Mouse (Mus musculus) forebrain, embryonic 12.5 days (tissue): Measurements from ENCODE around the gene Grin2a. TPM values are rescaled to one million over a fixed set of nuclear protein-coding genes. Genes with fewer than 3 reads are reported as not detected.

Source experiments
- ATAC-seq: fragments of 200-750 bp; cut with Nextera tagmentation; 2 replicates; pipeline ENCODE4 v1.8.0; 2017; ENCODE audit warnings: moderate TSS enrichment; ENCODE audit not compliant: low FRiP score
- H3K27ac ChIP-seq: fragments of 300-500 bp; sonication (generic); 2 replicates; pipeline ENCODE4 v1.5.1; 2016; ENCODE audit warnings: mild to moderate bottlenecking
- H3K27me3 ChIP-seq: fragments of 300-500 bp; sonication (generic); 2 replicates; pipeline ENCODE4 v1.6.1; 2016; ENCODE audit warnings: mild to moderate bottlenecking
- H3K36me3 ChIP-seq: fragments of 300-500 bp; sonication (generic); replicated peaks from 2 replicates; pipeline ENCODE4 v1.6.1; 2016; ENCODE audit warnings: mild to moderate bottlenecking
- H3K4me1 ChIP-seq: fragments of 300-500 bp; sonication (generic); 2 replicates; pipeline ENCODE4 v1.6.1; 2016
- H3K4me2 ChIP-seq: fragments of 300-500 bp; sonication (generic); 2 replicates; pipeline ENCODE4 v1.6.1; 2016; ENCODE audit warnings: mild to moderate bottlenecking, moderate library complexity
- H3K4me3 ChIP-seq: fragments of 300-500 bp; sonication (generic); replicated peaks from 2 replicates; pipeline ENCODE4 v1.5.1; 2016; ENCODE audit warnings: mild to moderate bottlenecking
- H3K9ac ChIP-seq: fragments of 300-500 bp; sonication (generic); 2 replicates; pipeline ENCODE4 v1.6.1; 2016; ENCODE audit warnings: mild to moderate bottlenecking
- H3K9me3 ChIP-seq: fragments of 300-500 bp; sonication (generic); 2 replicates; pipeline ENCODE4 v1.6.1; 2016
- WGBS: fragments of 180-500 bp; shearing (Covaris S2); methylation state at CpG from one replicate; pipeline ENCODE4 v1.1.7; 2016; 5-methylcytosine and 5-hydroxymethylcytosine counted together
- polyA plus RNA-seq: library from polyadenylated mRNA; unstranded; fragments of >200 nt; fragmentation: Nextera tagmentation; extraction: Ambion mirVana; gene quantifications from 2 replicates; pipeline ENCODE4 v1.2.1, GENCODE M21; 2016

Gene Grin2a
- polyA plus RNA-seq, 1 experiment from 2014 or later, result 2.4 TPM

DNA sequence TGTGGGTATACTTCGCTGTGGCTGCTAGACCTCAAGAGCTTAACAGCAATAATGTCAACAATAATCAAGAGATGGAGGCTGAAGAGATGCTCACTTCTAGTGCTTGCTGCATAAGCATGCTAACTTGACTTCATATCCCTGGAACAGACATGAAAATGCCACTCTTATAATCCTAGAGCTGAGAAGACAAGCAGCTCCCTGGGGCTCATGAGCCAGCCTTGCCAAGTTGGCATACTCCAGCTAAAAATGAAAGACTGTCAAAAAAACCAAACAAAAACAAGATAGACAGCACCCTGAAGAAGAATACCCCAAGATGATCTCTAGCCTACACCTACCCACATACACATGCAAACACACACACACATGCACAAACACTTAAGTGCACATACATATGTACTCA lies 95.2 kb downstream of the Grin2a start:
- Histone ChIP-seq H3K27ac (no peak overlapping the region), H3K9ac (no peak overlapping the region), H3K36me3 (no peaks in the 10 kb centered on the region), H3K4me2 (no peak overlapping the region), H3K4me3 (no peak overlapping the region), H3K4me1 (no peaks in the 10 kb centered on the region), H3K9me3 (no peaks in the 10 kb centered on the region), H3K27me3 (no peaks in the 10 kb centered on the region)
- ATAC-seq, result no peak
- 97% methylated on average over 1 of the region's 1 CpGs for WGBS

DNA sequence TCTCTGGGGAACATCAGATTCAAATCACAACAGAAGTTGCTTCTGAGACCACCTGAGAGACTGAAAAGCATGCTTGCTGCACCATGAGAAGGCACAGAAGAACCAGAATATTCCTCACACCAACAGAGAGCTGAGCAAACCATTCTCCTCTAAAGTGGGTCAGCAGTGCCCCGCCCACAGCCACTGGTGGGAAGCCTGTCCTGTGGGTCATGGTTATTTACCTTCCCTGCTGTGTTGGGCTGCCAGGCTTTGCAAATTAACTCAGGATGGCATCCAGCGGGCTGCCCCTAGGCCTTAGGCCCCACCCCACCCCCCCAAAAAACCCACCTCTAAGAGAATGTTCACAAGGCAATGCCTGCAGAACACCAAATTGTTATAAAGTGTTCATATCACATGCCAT lies 96.2 kb downstream of the Grin2a start:
- no peaks in the 10 kb centered on the region for H3K36me3 ChIP-seq
- H3K27me3 ChIP-seq, result no peaks in the 10 kb centered on the region
- WGBS, result 89% methylated on average over 2 of the region's 2 CpGs
- no peak overlapping the region for H3K4me3 ChIP-seq
- H3K9me3 ChIP-seq, result no peaks in the 10 kb centered on the region
- H3K4me2 ChIP-seq, result no peak overlapping the region
- H3K4me1 ChIP-seq, result no peaks in the 10 kb centered on the region
- H3K27ac ChIP-seq, result no peak overlapping the region
- no peak overlapping the region for H3K9ac ChIP-seq
- ATAC-seq, result no peak

DNA sequence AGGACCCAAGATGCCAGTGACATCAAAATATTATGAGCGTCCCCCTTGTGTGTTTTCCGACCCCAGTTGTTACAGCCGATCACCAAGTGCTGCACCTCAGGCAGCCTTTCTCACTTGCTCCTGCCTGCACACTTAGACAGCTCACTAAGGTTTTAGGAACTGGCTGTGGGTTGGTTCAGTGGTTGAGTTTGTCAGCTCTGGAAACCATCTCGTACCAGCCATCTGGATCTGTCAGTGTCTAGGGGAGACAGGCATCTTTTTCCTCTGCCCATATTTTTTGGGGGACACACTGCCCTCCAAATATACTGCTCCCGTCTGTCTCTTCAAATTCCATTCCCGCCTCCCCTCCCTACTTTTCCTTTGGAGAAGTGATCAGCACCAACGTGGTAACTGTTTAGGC lies 99.8 kb downstream of the Grin2a start:
- WGBS, result 80% methylated on average over 7 of the region's 7 CpGs
- Histone ChIP-seq H3K9me3 (no peaks in the 10 kb centered on the region), H3K27me3 (no peaks in the 10 kb centered on the region), H3K9ac (no peak overlapping the region), H3K4me3 (no peak overlapping the region), H3K4me2 (no peak overlapping the region), H3K36me3 (no peaks in the 10 kb centered on the region), H3K27ac (no peak overlapping the region), H3K4me1 (no peaks in the 10 kb centered on the region)
- ATAC-seq, result no peak

GRCm38 (mm10) chr16:9886155-9886554 lies 109.2 kb downstream of the Grin2a start:
- no peak overlapping the region for H3K27ac ChIP-seq
- H3K9me3 ChIP-seq, result no peaks in the 10 kb centered on the region
- H3K36me3 ChIP-seq, result no peaks in the 10 kb centered on the region
- no peak overlapping the region for H3K9ac ChIP-seq
- no peaks in the 10 kb centered on the region for H3K27me3 ChIP-seq
- 78% methylated on average over 4 of the region's 4 CpGs for WGBS
- H3K4me3 ChIP-seq, result no peak overlapping the region
- H3K4me1 ChIP-seq, result no peaks in the 10 kb centered on the region
- H3K4me2 ChIP-seq, result no peak overlapping the region
- ATAC-seq, result no peak

DNA sequence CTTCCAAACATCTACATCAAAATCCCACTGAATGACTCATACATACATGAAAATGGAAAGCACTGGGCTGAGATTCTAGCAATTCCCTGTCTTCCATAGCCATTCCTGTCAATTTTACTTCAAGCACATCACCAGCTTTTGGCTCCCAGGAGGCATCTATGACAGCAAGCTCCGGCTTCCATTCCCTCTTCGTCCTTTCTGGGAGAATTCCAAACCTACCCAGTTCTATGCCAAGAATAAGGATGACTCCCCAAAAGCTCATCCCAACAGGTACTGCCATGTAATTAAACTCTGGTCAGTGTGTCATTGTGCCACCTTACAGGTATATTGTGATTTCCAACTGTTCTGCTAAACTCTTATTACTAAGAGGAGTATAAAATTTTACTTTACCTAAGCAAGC lies 111.2 kb downstream of the Grin2a start:
- no peaks in the 10 kb centered on the region for H3K27me3 ChIP-seq
- H3K27ac ChIP-seq, result no peak overlapping the region
- H3K4me2 ChIP-seq, result no peak overlapping the region
- H3K4me3 ChIP-seq, result no peak overlapping the region
- H3K36me3 ChIP-seq, result no peaks in the 10 kb centered on the region
- no peaks in the 10 kb centered on the region for H3K9me3 ChIP-seq
- no peaks in the 10 kb centered on the region for H3K4me1 ChIP-seq
- no peak overlapping the region for H3K9ac ChIP-seq
- no peak for ATAC-seq
- 91% methylated on average over 2 of the region's 2 CpGs for WGBS

DNA sequence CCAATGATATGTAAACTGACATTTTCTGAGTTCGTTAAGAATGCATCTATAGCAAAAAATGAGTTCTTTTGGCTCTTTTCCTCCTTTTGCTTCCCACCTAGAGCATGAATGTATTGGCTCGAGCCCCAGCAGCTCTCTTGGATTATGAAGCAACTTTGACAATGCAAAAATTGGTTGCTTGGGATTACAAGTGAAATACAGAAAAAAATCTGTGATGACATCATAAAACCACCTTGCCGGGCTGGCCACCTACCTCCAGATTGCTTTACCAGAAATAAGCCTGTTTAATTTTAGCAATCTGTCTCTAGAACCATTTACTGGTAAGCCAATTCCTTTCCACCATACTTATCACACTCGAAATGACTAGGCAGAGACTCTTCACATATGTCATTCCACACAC lies 112.9 kb downstream of the Grin2a start:
- Histone ChIP-seq H3K27me3 (no peaks in the 10 kb centered on the region), H3K9ac (no peak overlapping the region), H3K9me3 (no peaks in the 10 kb centered on the region), H3K4me1 (no peaks in the 10 kb centered on the region), H3K36me3 (no peaks in the 10 kb centered on the region), H3K4me2 (no peak overlapping the region), H3K27ac (no peak overlapping the region), H3K4me3 (no peak overlapping the region)
- WGBS, result 83% methylated on average over 4 of the region's 4 CpGs
- ATAC-seq, result no peak

DNA sequence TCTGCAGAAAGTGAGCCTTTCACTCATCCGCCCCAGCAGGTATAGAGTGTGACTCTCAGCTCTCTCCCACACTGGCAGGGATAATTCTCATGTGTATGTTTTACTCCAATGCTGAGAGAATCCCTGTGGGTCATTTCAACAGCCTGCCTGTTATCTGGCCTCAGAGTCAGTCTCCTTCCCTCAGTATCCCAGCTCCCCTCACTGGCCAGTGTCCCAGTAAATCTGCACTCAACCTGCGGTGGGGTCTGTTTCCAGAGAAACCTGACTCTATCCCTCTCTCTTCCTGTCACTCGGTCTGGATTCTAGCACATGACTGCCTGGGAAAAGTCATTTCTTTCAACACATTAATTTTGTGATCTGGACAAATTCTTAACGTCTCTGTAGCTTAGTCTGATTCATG lies 122.4 kb downstream of the Grin2a start:
- H3K27me3 ChIP-seq, result no peaks in the 10 kb centered on the region
- H3K4me2 ChIP-seq, result no peak overlapping the region
- no peak overlapping the region for H3K27ac ChIP-seq
- 80% methylated on average over 4 of the region's 4 CpGs for WGBS
- no peak overlapping the region for H3K9ac ChIP-seq
- no peaks in the 10 kb centered on the region for H3K4me1 ChIP-seq
- ATAC-seq, result no peak
- H3K4me3 ChIP-seq, result no peak overlapping the region
- no peaks in the 10 kb centered on the region for H3K9me3 ChIP-seq
- no peaks in the 10 kb centered on the region for H3K36me3 ChIP-seq

- no peaks in the 10 kb centered on the region for H3K9me3 ChIP-seq
- H3K27me3 ChIP-seq, result no peaks in the 10 kb centered on the region
- no peak overlapping the region for H3K27ac ChIP-seq
- no peaks in the 10 kb centered on the region for H3K36me3 ChIP-seq
- no peak for ATAC-seq
- no peak overlapping the region for H3K4me3 ChIP-seq
- no peaks in the 10 kb centered on the region for H3K4me1 ChIP-seq
- no peak overlapping the region for H3K4me2 ChIP-seq
- WGBS, result 77% methylated on average over 3 of the region's 3 CpGs
- H3K9ac ChIP-seq, result no peak overlapping the region
Measured at GRCm38 (mm10) chr16:9865710-9866109, 129.7 kb downstream of the Grin2a start.

DNA sequence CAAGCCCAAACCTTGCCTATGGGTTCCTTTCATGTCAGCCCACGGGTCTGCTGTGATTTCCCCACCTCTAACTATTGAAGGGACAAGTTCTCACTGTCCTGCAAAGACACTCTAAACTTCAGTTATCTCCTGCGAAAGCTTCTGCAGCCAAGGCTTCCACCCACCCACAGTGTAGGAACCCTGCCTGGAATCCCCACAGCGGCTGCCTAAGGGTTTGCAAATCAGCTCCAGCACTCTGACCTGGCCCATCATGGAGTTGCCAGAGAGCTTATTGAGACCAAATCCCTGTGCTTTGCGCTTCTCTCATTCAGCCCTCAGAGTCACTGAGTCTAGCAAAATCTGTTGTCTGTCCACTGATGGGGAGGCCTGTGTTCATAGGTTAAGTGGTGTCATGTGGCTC lies 130.3 kb downstream of the Grin2a start:
- no peaks in the 10 kb centered on the region for H3K9me3 ChIP-seq
- no peak overlapping the region for H3K9ac ChIP-seq
- no peak for ATAC-seq
- H3K36me3 ChIP-seq, result no peaks in the 10 kb centered on the region
- H3K4me3 ChIP-seq, result no peak overlapping the region
- H3K27me3 ChIP-seq, result no peaks in the 10 kb centered on the region
- H3K27ac ChIP-seq, result no peak overlapping the region
- H3K4me1 ChIP-seq, result no peaks in the 10 kb centered on the region
- H3K4me2 ChIP-seq, result no peak overlapping the region
- WGBS, result 83% methylated on average over 4 of the region's 4 CpGs

DNA sequence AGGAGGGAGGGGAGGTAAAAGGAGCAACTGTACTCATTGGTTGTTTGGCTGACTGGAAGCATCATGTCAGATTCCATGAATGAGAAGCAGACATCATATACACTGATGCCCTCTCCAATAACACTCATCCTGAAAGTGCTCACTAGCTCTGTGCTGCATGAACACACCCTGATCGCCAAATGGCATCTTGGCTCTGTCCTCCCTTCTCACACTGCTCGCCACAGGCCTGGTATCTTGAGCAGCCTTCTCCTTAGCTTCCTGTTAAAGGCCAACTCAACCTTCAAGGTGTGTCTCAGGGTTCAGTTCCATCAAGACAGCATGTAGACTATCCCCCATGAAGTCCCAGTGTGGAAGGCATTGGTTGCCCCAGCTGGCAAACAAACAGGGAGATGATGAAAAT lies 137.6 kb downstream of the Grin2a start:
- no peak overlapping the region for H3K4me3 ChIP-seq
- H3K36me3 ChIP-seq, result no peaks in the 10 kb centered on the region
- no peak overlapping the region for H3K4me2 ChIP-seq
- H3K27me3 ChIP-seq, result no peaks in the 10 kb centered on the region
- no peak for ATAC-seq
- H3K9ac ChIP-seq, result no peak overlapping the region
- no peaks in the 10 kb centered on the region for H3K9me3 ChIP-seq
- no peak overlapping the region for H3K27ac ChIP-seq
- H3K4me1 ChIP-seq, result no peaks in the 10 kb centered on the region
- WGBS, result 78% methylated on average over 2 of the region's 2 CpGs

DNA sequence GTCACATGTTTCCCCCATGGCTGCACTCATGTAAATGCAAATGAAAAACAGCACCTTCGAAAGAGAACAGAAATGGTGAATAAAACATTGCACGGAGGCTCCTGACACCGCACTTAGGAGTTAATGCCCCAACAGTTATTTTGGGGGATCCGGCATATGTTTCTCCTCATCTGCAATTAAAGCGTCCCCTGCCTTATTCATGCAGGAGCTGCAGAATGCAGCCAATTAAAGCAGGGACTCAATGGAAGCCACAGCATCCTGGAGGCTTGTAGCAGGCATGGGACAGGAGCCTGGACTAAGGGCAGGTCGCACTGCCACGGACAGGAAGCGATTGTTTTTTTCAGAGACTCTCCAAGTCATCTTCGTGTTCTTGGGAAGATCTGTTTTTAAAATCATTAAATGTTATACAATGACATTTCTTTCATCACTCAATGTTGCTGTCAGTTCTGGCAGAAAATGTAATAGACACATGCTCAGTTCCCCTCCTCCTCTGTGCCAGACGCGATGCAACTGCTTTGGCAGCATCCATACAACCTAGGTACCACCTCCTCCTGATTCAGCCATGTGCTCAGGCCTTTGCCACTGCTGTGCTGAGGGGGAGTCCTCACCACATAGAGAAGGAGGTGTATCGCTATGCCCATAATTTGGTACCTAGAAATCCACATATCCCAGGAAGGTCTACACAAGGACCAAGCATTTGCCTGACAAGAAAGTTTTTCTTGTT lies 143.9 kb downstream of the Grin2a start:
- Histone ChIP-seq H3K36me3 (no peaks in the 10 kb centered on the region), H3K27me3 (no peaks in the 10 kb centered on the region), H3K9ac (no peak overlapping the region), H3K9me3 (no peaks in the 10 kb centered on the region), H3K4me3 (no peak overlapping the region), H3K27ac (no peak overlapping the region), H3K4me1 (no peaks in the 10 kb centered on the region), H3K4me2 (no peak overlapping the region)
- ATAC-seq, result no peak
- 86% methylated on average over 12 of the region's 12 CpGs for WGBS

GRCm38 (mm10) chr16:9841496-9841895 lies 153.9 kb downstream of the Grin2a start:
- H3K4me3 ChIP-seq, result no peak overlapping the region
- no peaks in the 10 kb centered on the region for H3K4me1 ChIP-seq
- WGBS, result 58% methylated on average over 3 of the region's 3 CpGs
- no peak overlapping the region for H3K4me2 ChIP-seq
- H3K9me3 ChIP-seq, result no peaks in the 10 kb centered on the region
- ATAC-seq, result no peak
- H3K36me3 ChIP-seq, result no peaks in the 10 kb centered on the region
- H3K27me3 ChIP-seq, result no peaks in the 10 kb centered on the region
- no peak overlapping the region for H3K27ac ChIP-seq
- H3K9ac ChIP-seq, result no peak overlapping the region

DNA sequence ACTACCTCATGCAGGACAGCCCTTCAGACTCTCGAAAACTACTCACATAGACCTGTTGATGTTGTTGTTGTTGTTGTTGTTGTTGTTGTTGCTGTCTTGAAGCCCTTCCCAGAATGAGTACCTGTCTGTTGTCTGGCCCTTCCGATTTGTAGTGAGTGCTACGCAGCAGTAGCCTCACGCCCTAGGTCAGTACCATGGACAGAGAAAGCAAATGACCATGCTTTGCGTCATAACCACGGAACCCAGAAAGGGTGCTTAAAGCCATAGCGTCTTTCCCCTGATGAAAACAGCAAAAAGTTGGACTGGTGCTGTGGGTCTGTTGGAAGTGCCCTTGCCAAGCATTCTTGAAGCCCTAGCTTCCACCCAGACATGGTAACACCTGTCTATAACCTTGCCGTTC lies 158.8 kb downstream of the Grin2a start:
- H3K36me3 ChIP-seq, result no peaks in the 10 kb centered on the region
- H3K4me1 ChIP-seq, result no peaks in the 10 kb centered on the region
- no peaks in the 10 kb centered on the region for H3K9me3 ChIP-seq
- no peak overlapping the region for H3K4me2 ChIP-seq
- H3K4me3 ChIP-seq, result no peak overlapping the region
- no peaks in the 10 kb centered on the region for H3K27me3 ChIP-seq
- ATAC-seq, result no peak
- 44% methylated on average over 8 of the region's 8 CpGs for WGBS
- no peak overlapping the region for H3K9ac ChIP-seq
- no peak overlapping the region for H3K27ac ChIP-seq
